Mouse (Mus musculus) limb, embryonic 12.5 days (tissue): ENCODE data around the gene Frmd8. TPM values are rescaled to one million over a fixed set of nuclear protein-coding genes. Genes with fewer than 3 reads are reported as not detected.
"Not testable (repeated sequence)": the region's sequence is repeated elsewhere in the genome, so short reads cannot be mapped to it uniquely, and the experiment has no call there.

Experiments used
- ATAC-seq: fragments of 200-750 bp; cut with Nextera tagmentation; 2 replicates; pipeline ENCODE4 v1.8.0; 2017; ENCODE audit warnings: low read depth, moderate TSS enrichment; ENCODE audit not compliant: insufficient number of reproducible peaks, insufficient read depth, low FRiP score, low TSS enrichment
- H3K27ac ChIP-seq: fragments of 300-500 bp; sonication (generic); 2 replicates; pipeline ENCODE4 v1.5.1; 2016; ENCODE audit warnings: mild to moderate bottlenecking, moderate library complexity
- H3K27me3 ChIP-seq: fragments of 300-500 bp; sonication (generic); 2 replicates; pipeline ENCODE4 v1.6.1; 2016; ENCODE audit warnings: mild to moderate bottlenecking, moderate library complexity
- H3K36me3 ChIP-seq: fragments of 300-500 bp; sonication (generic); 2 replicates; pipeline ENCODE4 v1.6.1; 2016; ENCODE audit warnings: mild to moderate bottlenecking, moderate library complexity
- H3K4me1 ChIP-seq: fragments of 300-500 bp; sonication (generic); replicated peaks from 2 replicates; pipeline ENCODE4 v1.6.1; 2016
- H3K4me2 ChIP-seq: fragments of 300-500 bp; sonication (generic); 2 replicates; pipeline ENCODE4 v1.6.1; 2016; ENCODE audit warnings: mild to moderate bottlenecking, moderate library complexity
- H3K4me3 ChIP-seq: fragments of 300-500 bp; sonication (generic); replicated peaks from 2 replicates; pipeline ENCODE4 v1.5.1; 2016; ENCODE audit warnings: mild to moderate bottlenecking
- H3K9ac ChIP-seq: fragments of 300-500 bp; sonication (generic); replicated peaks from 2 replicates; pipeline ENCODE4 v1.6.1; 2016; ENCODE audit warnings: mild to moderate bottlenecking, moderate library complexity
- H3K9me3 ChIP-seq: fragments of 300-500 bp; sonication (generic); 2 replicates; pipeline ENCODE4 v1.6.1; 2016; ENCODE audit warnings: mild to moderate bottlenecking, moderate library complexity
- WGBS: fragments of 180-500 bp; shearing (Covaris S2); methylation state at CpG from one replicate; pipeline ENCODE4 v1.1.7; 2016; 5-methylcytosine and 5-hydroxymethylcytosine counted together
- polyA plus RNA-seq: library from polyadenylated mRNA; unstranded; fragments of >200 nt; fragmentation: Nextera tagmentation; extraction: Ambion mirVana; gene quantifications from 2 replicates; pipeline ENCODE4 v1.2.1, GENCODE M21; 2016

Gene Frmd8
- polyA plus RNA-seq, 1 experiment from 2014 or later, result 41.4 TPM

- Histone ChIP-seq H3K27me3 (no peaks in the 10 kb centered on the region), H3K9me3 (no peaks in the 10 kb centered on the region), H3K4me3 (no peak overlapping the region), H3K4me1 (no peaks in the 10 kb centered on the region), H3K27ac (no peak overlapping the region), H3K9ac (no peak overlapping the region), H3K36me3 (no peaks in the 10 kb centered on the region), H3K4me2 (no peak overlapping the region)
- no peak for ATAC-seq
- 47% methylated on average over 1 of the region's 1 CpGs for WGBS
Observed at GRCm38 (mm10) chr19:5883935-5884334, 8.9 kb upstream of the Frmd8 start.

- not testable (repeated sequence) for H3K9ac ChIP-seq, H3K4me3 ChIP-seq, H3K27ac ChIP-seq, H3K36me3 ChIP-seq, H3K4me2 ChIP-seq, H3K4me1 ChIP-seq, ATAC-seq, H3K27me3 ChIP-seq, H3K9me3 ChIP-seq
- 87% methylated on average over 5 of the region's 5 CpGs for WGBS
Observed at GRCm38 (mm10) chr19:5882079-5882478, 7.0 kb upstream of the Frmd8 start.

DNA sequence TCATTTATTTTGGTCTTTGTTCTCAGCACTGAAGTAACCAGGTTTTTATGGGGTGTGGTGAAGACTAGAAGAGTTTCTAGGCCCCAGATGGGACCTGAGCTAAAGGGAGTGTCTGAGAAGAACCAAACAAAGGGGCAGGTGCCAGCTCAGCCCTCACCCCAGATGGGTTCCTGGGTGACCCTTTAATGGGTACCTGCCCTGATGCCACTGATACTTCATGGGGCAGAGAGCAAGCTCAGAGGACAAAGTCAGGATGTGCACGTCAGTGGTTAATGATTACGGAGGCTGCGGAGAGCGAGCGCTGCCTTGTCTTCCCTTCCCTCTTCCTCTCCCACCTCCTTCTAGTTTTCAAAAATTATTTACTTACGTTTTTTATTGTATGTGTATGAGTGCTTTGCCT is 6.1 kb upstream of the Frmd8 start:
- Histone ChIP-seq H3K4me1 (peaks cover 5% of the 10 kb centered on the region), H3K4me3 (no peak overlapping the region), H3K36me3 (no peaks in the 10 kb centered on the region), H3K9me3 (no peaks in the 10 kb centered on the region), H3K27ac (no peak overlapping the region), H3K27me3 (no peaks in the 10 kb centered on the region), H3K4me2 (no peak overlapping the region), H3K9ac (no peak overlapping the region)
- WGBS, result 93% methylated on average over 6 of the region's 6 CpGs
- no peak for ATAC-seq

DNA sequence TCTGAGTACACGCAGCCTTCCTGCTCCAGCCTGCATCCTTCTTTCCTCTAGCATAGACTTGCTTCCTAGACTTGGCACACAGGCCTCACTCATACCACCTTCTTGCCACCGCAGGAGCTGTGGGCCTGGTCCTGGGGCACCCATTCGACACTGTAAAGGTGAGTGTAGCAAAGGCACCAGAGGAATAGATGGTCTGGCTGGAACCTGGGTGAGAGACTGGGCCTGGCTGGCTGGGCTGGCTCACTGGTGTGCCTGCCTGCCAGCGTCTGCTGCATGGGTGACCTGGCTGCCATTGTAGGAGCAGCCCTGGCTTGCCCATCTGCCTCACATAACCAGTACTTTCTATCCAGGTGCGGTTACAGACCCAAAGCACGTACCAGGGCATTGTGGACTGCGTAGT is 4.7 kb upstream of the Frmd8 start:
- Histone ChIP-seq H3K4me3 (no peak overlapping the region), H3K36me3 (no peaks in the 10 kb centered on the region), H3K9ac (0 out of 2 replicates have a peak overlapping the region, but pooled peaks have one; percentile 12), H3K27ac (no peak overlapping the region), H3K4me1 (peaks cover 9% of the 10 kb centered on the region), H3K4me2 (no peak overlapping the region), H3K27me3 (no peaks in the 10 kb centered on the region), H3K9me3 (no peaks in the 10 kb centered on the region)
- ATAC-seq, result no peak
- WGBS, result 91% methylated on average over 7 of the region's 7 CpGs

DNA sequence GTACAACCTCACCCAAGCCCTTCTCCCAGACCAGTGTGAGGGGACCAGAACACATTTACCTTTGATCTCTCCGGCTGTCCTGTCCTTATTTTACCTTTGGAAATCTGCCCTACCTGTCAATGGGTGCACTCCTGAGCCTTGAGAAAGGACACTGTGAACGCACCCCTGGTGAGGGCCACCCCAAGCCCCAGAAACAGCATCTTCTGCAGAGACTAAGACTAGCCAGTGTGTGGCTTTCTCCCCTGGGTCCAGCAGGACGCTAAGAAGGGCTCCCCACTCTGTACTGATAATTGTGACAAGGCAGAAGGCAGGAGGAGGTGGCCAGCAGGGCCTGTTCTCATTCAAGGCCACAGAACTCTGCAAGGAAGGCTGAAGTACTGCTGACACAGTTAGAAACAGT is 3.8 kb upstream of the Frmd8 start:
- no peak overlapping the region for H3K27ac ChIP-seq
- no peaks in the 10 kb centered on the region for H3K36me3 ChIP-seq
- no peak overlapping the region for H3K4me3 ChIP-seq
- ATAC-seq, result no peak
- no peak overlapping the region for H3K9ac ChIP-seq
- H3K4me1 ChIP-seq, result peaks cover 16% of the 10 kb centered on the region
- H3K27me3 ChIP-seq, result no peaks in the 10 kb centered on the region
- no peaks in the 10 kb centered on the region for H3K9me3 ChIP-seq
- WGBS, result 82% methylated on average over 3 of the region's 3 CpGs
- H3K4me2 ChIP-seq, result no peak overlapping the region

- Histone ChIP-seq H3K9me3 (no peaks in the 10 kb centered on the region), H3K27me3 (no peaks in the 10 kb centered on the region), H3K4me2 (0 out of 2 replicates have a peak overlapping the region, but pooled peaks have one; percentile 2), H3K4me3 (0 out of 2 replicates have a peak overlapping the region, but pooled peaks have one; percentile 11), H3K9ac (0 out of 2 replicates have a peak overlapping the region, but pooled peaks have one; percentile 23), H3K27ac (no peak overlapping the region), H3K4me1 (peaks cover 22% of the 10 kb centered on the region), H3K36me3 (no peaks in the 10 kb centered on the region; the same call in 1 of the 2 replicates)
- 81% methylated on average over 7 of the region's 7 CpGs for WGBS
- no peak for ATAC-seq
Observed at GRCm38 (mm10) chr19:5878362-5878722, 3.3 kb upstream of the Frmd8 start.

DNA sequence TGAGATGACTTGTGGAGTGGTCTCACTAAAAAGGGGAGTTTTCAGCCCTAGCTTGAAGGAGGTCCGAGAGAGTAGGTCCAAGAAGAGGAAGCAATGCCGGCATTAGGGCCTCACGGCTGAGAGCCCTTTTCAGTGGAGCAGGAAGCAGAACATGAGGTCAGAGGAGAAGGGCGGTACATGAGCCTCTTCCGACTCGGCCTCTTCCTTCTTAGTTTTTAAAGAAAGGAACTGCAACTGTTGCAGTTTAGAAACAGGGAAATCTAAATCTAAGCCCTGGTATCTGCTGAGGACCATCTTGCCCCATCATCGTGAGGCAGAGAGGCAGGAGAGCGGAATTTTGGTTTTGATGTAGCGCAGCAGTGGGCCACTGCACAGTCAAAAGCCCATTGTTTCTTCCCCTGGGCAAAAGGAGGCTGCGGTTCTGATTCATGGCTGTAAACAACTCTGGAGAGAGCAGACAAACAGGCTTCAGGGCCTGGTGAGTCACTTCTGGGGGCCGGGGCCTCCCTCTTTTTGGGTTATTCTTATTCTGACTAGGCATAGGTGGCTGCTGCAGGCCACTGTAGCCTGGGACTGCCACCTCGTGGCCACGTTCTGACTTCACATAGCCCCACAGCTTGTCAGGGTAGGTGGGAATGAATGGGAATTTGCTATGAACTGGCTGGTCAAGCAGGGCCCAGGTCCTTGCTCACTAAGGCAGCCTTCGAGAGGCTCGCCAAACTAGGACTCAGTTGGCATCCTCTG is 2.7 kb upstream of the Frmd8 start, which contains the start of gene Slc25a45:
Gene Slc25a45 (plus strand): TSS at position 191 of the 744 bp plus-strand sequence.
- H3K27me3 ChIP-seq, result no peaks in the 10 kb centered on the region
- H3K27ac ChIP-seq, result peak within 1 kb of the TSS; percentile 53
- 0 out of 2 replicates have a peak within 1 kb of the TSS, but pooled peaks have one; percentile 23 for H3K9ac ChIP-seq
- no peaks in the 10 kb centered on the region for H3K9me3 ChIP-seq
- peaks cover 26% of the 10 kb centered on the region for H3K4me1 ChIP-seq
- peak within 1 kb of the TSS; percentile 11; the same call in 1 of the 2 replicates for H3K4me3 ChIP-seq
- WGBS, result 55% methylated on average over 15 of the region's 15 CpGs
- 0 out of 2 replicates have a peak within 1 kb of the TSS, but pooled peaks have one; percentile 2 for H3K4me2 ChIP-seq
- no peak for ATAC-seq
- peaks cover 5% of the 10 kb centered on the region for H3K36me3 ChIP-seq

GRCm38 (mm10) chr19:5874391-5874968 is 594 bp downstream of the Frmd8 start:
- H3K4me1 ChIP-seq, result peaks cover 50% of the 10 kb centered on the region
- no peaks in the 10 kb centered on the region for H3K9me3 ChIP-seq
- peak overlapping the region; percentile 78 for H3K4me3 ChIP-seq
- peak overlapping the region; percentile 77 for H3K9ac ChIP-seq
- H3K36me3 ChIP-seq, result peaks cover 29% of the 10 kb centered on the region
- peak overlapping the region; percentile 86 for H3K4me2 ChIP-seq
- peak overlapping the region; percentile 17; the same call in 1 of the 2 replicates for H3K27ac ChIP-seq
- 16% methylated on average over 13 of the region's 13 CpGs for WGBS
- no peak for ATAC-seq
- no peaks in the 10 kb centered on the region for H3K27me3 ChIP-seq

GRCm38 (mm10) chr19:5872931-5873556 is 2.0 kb downstream of the Frmd8 start:
- Histone ChIP-seq H3K36me3 (peaks cover 43% of the 10 kb centered on the region), H3K4me3 (no peak overlapping the region), H3K4me2 (no peak overlapping the region), H3K9me3 (no peaks in the 10 kb centered on the region), H3K4me1 (peaks cover 50% of the 10 kb centered on the region), H3K9ac (0 out of 2 replicates have a peak overlapping the region, but pooled peaks have one; percentile 23), H3K27me3 (no peaks in the 10 kb centered on the region), H3K27ac (no peak overlapping the region)
- no peak for ATAC-seq
- 85% methylated on average over 19 of the region's 19 CpGs for WGBS

- Histone ChIP-seq H3K4me3 (no peak overlapping the region), H3K36me3 (peaks cover 48% of the 10 kb centered on the region), H3K27me3 (no peaks in the 10 kb centered on the region), H3K9ac (no peak overlapping the region), H3K4me2 (no peak overlapping the region), H3K4me1 (peaks cover 47% of the 10 kb centered on the region), H3K9me3 (no peaks in the 10 kb centered on the region), H3K27ac (0 out of 2 replicates have a peak overlapping the region, but pooled peaks have one; percentile 20)
- WGBS, result 92% methylated on average over 4 of the region's 4 CpGs
- ATAC-seq, result no peak
Observed at GRCm38 (mm10) chr19:5872528-5872927, 2.5 kb downstream of the Frmd8 start.

DNA sequence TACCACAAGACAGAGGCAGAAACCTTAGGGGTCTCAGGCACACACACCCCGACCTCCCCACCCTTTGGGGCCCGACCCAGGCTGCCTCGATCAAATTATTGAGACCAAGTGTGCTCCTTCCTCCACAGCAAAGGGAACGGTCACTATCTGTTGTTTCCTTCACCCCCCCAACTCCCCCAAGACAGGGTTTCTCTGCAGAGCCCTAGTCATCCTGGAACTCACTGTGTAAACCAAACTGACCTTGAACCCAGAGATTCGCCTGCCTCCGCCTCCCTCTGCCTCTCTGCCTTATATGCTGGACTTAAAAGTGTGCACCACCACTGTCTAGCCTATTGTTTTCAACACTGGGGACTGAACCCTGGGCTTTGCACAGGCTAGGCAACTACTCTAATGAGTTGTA is 3.4 kb downstream of the Frmd8 start:
- WGBS, result 48% methylated on average over 6 of the region's 6 CpGs
- Histone ChIP-seq H3K4me3 (peak overlapping the region; percentile 18), H3K27ac (peak overlapping the region; percentile 90), H3K4me1 (peaks cover 45% of the 10 kb centered on the region), H3K4me2 (peak overlapping the region; percentile 45), H3K9me3 (no peaks in the 10 kb centered on the region), H3K9ac (0 out of 2 replicates have a peak overlapping the region, but pooled peaks have one; percentile 38), H3K36me3 (peaks cover 57% of the 10 kb centered on the region), H3K27me3 (no peaks in the 10 kb centered on the region)
- ATAC-seq, result no peak
